Mouse (Mus musculus) hindbrain, embryonic 15.5 days (tissue): ENCODE results near the gene Ctsa. TPM values are rescaled to one million over a fixed set of nuclear protein-coding genes. Genes with fewer than 3 reads are reported as not detected.

Experiments
- ATAC-seq: fragments of 200-750 bp; cut with Nextera tagmentation; 2 replicates; pipeline ENCODE4 v1.8.0; 2017; ENCODE audit warnings: low read depth, moderate number of reproducible peaks, moderate TSS enrichment; ENCODE audit not compliant: low FRiP score
- H3K27ac ChIP-seq: fragments of 300-500 bp; sonication (generic); replicated peaks from 2 replicates; pipeline ENCODE4 v1.5.1; 2015; ENCODE audit warnings: mild to moderate bottlenecking, inconsistent platforms
- H3K27me3 ChIP-seq: fragments of 300-500 bp; sonication (generic); 2 replicates; pipeline ENCODE4 v1.6.1; 2015; ENCODE audit warnings: control low read depth, inconsistent platforms
- H3K36me3 ChIP-seq: fragments of 300-500 bp; sonication (generic); 2 replicates; pipeline ENCODE4 v1.6.1; 2015; ENCODE audit warnings: control low read depth, inconsistent platforms
- H3K4me1 ChIP-seq: fragments of 300-500 bp; sonication (generic); replicated peaks from 2 replicates; pipeline ENCODE4 v1.6.1; 2015; ENCODE audit warnings: control low read depth, inconsistent platforms
- H3K4me2 ChIP-seq: fragments of 300-500 bp; sonication (generic); 2 replicates; pipeline ENCODE4 v1.6.1; 2015; ENCODE audit warnings: moderate library complexity, mild to moderate bottlenecking, inconsistent platforms
- H3K4me3 ChIP-seq: fragments of 300-500 bp; sonication (generic); 2 replicates; pipeline ENCODE4 v1.5.1; 2015; ENCODE audit warnings: mild to moderate bottlenecking, inconsistent platforms
- H3K9ac ChIP-seq: fragments of 300-500 bp; sonication (generic); 2 replicates; pipeline ENCODE4 v1.6.1; 2015; ENCODE audit warnings: inconsistent platforms
- H3K9me3 ChIP-seq: fragments of 300-500 bp; sonication (generic); 2 replicates; pipeline ENCODE4 v1.6.1; 2016; ENCODE audit warnings: control low read depth, inconsistent platforms
- WGBS: fragments of 180-500 bp; shearing (Covaris S2); methylation state at CpG from one replicate; pipeline ENCODE4 v1.1.7; 2015; 5-methylcytosine and 5-hydroxymethylcytosine counted together
- polyA plus RNA-seq: library from polyadenylated mRNA; unstranded; fragments of >200 nt; fragmentation: Nextera tagmentation; extraction: Ambion mirVana; gene quantifications from 2 replicates; pipeline ENCODE4 v1.2.1, GENCODE M21; 2015

The Ctsa gene
- polyA plus RNA-seq, 1 experiment from 2014 or later: 105 TPM

DNA sequence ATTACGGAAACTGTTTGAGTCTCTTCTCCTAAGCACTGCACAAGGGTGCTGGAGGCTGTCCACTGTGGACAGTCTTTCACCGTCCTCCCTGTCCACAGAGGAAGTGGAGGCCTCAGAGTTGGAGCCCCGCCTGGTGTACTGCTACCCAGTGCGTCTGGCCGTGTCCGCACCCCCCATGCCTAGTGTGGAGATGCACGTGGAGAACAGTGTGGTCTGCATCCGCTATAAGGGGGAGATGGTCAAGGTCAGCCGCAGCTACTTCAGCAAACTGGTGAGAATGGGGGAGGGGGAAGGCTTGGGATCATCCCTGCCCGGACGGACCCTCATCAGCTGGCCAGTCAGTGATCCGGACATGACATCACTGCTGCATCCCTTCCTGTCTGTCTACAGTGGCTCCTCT lies 56.3 kb downstream of the Ctsa start:
- H3K4me2 ChIP-seq: no peak overlapping the region
- no peaks in the 10 kb centered on the region for H3K27me3 ChIP-seq
- H3K9ac ChIP-seq: no peak overlapping the region
- ATAC-seq: no peak
- 87% methylated on average over 12 of the region's 12 CpGs for WGBS
- H3K4me3 ChIP-seq: no peak overlapping the region
- H3K27ac ChIP-seq: no peak overlapping the region
- H3K4me1 ChIP-seq: no peaks in the 10 kb centered on the region
- no peaks in the 10 kb centered on the region for H3K9me3 ChIP-seq
- H3K36me3 ChIP-seq: peaks cover 92% of the 10 kb centered on the region

- Histone ChIP-seq H3K4me2 (no peak overlapping the region), H3K9me3 (no peaks in the 10 kb centered on the region), H3K36me3 (peaks cover 95% of the 10 kb centered on the region), H3K4me1 (no peaks in the 10 kb centered on the region), H3K27me3 (no peaks in the 10 kb centered on the region), H3K4me3 (no peak overlapping the region), H3K27ac (no peak overlapping the region), H3K9ac (no peak overlapping the region)
- no peak for ATAC-seq
- 93% methylated on average over 2 of the region's 2 CpGs for WGBS
Observed at GRCm38 (mm10) chr2:164889960-164890359, 57.3 kb downstream of the Ctsa start.

Other genes starting within 250 kb of the Ctsa start
- gene Wfdc6a, start 247.4 kb upstream of the Ctsa start, polyA plus RNA-seq: not detected in 2 replicates
- 0.21 TPM in 1 of 2 replicates, not detected in the other for gene Eppin, start 239.3 kb upstream of the Ctsa start, polyA plus RNA-seq
- gene Wfdc6b, start 219.4 kb upstream of the Ctsa start, polyA plus RNA-seq: not detected in 2 replicates
- not detected in 2 replicates for gene Wfdc8, start 219.2 kb upstream of the Ctsa start, polyA plus RNA-seq
- gene Wfdc16, start 194.1 kb upstream of the Ctsa start, polyA plus RNA-seq: not detected in 2 replicates
- gene Wfdc10, start 176.8 kb upstream of the Ctsa start, polyA plus RNA-seq: not detected in 2 replicates
- gene Wfdc9, start 176.3 kb upstream of the Ctsa start, polyA plus RNA-seq: not detected in 2 replicates
- not detected in 2 replicates for gene Wfdc11, start 158.8 kb upstream of the Ctsa start, polyA plus RNA-seq
- gene Wfdc13, start 147.8 kb upstream of the Ctsa start, polyA plus RNA-seq: not detected in 2 replicates
- gene Spint4, start 134.4 kb upstream of the Ctsa start, polyA plus RNA-seq: not detected in 2 replicates
- gene Spint5, start 117.6 kb upstream of the Ctsa start, polyA plus RNA-seq: not detected in 2 replicates
- 1.6 and 1.7 TPM in 2 replicates for gene Wfdc3, start 86.9 kb upstream of the Ctsa start, polyA plus RNA-seq
- 54.6 and 57.6 TPM in 2 replicates for gene Dnttip1, start 86.9 kb upstream of the Ctsa start, polyA plus RNA-seq
- 78.0 and 107 TPM in 2 replicates for gene Ube2c, start 63.0 kb upstream of the Ctsa start, polyA plus RNA-seq
- 0.97 and 2.4 TPM in 2 replicates for gene Tnnc2, start 52.9 kb upstream of the Ctsa start, polyA plus RNA-seq
- gene Snx21, start 47.0 kb upstream of the Ctsa start, polyA plus RNA-seq: 39.6 and 44.8 TPM in 2 replicates
- gene Acot8, start 28.0 kb upstream of the Ctsa start, polyA plus RNA-seq: 21.4 and 21.5 TPM in 2 replicates
- gene Zswim3, start 27.8 kb upstream of the Ctsa start, polyA plus RNA-seq: 16.8 TPM in 2 replicates
- gene Zswim1, start 10.2 kb upstream of the Ctsa start, polyA plus RNA-seq: 24.9 and 29.2 TPM in 2 replicates
- gene Spata25, start 4.3 kb upstream of the Ctsa start, polyA plus RNA-seq: 0.34 TPM in 1 of 2 replicates, not detected in the other
- gene Neurl2, start 583 bp downstream of the Ctsa start, polyA plus RNA-seq: 6.3 and 7.9 TPM in 2 replicates
- 123 and 129 TPM in 2 replicates for gene Pltp, start 24.8 kb downstream of the Ctsa start, polyA plus RNA-seq
- 78.5 and 81.7 TPM in 2 replicates for gene Pcif1, start 46.4 kb downstream of the Ctsa start, polyA plus RNA-seq
- gene Zfp335, start 78.9 kb downstream of the Ctsa start, polyA plus RNA-seq: 13.7 and 18.3 TPM in 2 replicates
- gene Mmp9, start 107.9 kb downstream of the Ctsa start, polyA plus RNA-seq: 27.0 and 37.2 TPM in 2 replicates
- gene Slc12a5, start 127.9 kb downstream of the Ctsa start, polyA plus RNA-seq: 55.2 and 60.5 TPM in 2 replicates
- 95.1 and 99.3 TPM in 2 replicates for gene Ncoa5, start 202.0 kb downstream of the Ctsa start, polyA plus RNA-seq
- 5.6 and 6.9 TPM in 2 replicates for gene Cd40, start 222.8 kb downstream of the Ctsa start, polyA plus RNA-seq